Mouse (Mus musculus): ENCODE measurements at regions not wholly inside any gene's neighbourhood (a gene's known extent, or its start where the extent isn't known, plus 50 kb on each side); places are given as distances from the start of the nearest gene placed in this dataset.

GRCm38 (mm10) chr3:137142041-137142440 lies 198.8 kb upstream of the Emcn start:
- WGBS: 68% methylated on average over 3 of the region's 3 CpGs
- H3K9me3 ChIP-seq (ENCODE audit: control insufficient read depth, low read length): no peaks in the 10 kb centered on the region
- no peaks in the 10 kb centered on the region for H3K27me3 ChIP-seq (ENCODE audit: control insufficient read depth, insufficient read depth, low read length)
- H3K4me3 ChIP-seq (replicated peaks; ENCODE audit: low read depth, low read length): no peak overlapping the region
- H3K9ac ChIP-seq (replicated peaks; ENCODE audit: low read length): no peak overlapping the region
- H3K36me3 ChIP-seq (ENCODE audit: control insufficient read depth, insufficient read depth, low read length): no peaks in the 10 kb centered on the region
- H3K4me2 ChIP-seq (ENCODE audit: low read length): no peak overlapping the region
- no peaks in the 10 kb centered on the region for H3K4me1 ChIP-seq (ENCODE audit: control insufficient read depth, insufficient read depth, low read length)
- ATAC-seq (ENCODE audit: low FRiP score, low TSS enrichment): no peak
- no peak for DNase-seq
- no peak overlapping the region for H3K27ac ChIP-seq (replicated peaks; ENCODE audit: low read depth, low read length)

DNA sequence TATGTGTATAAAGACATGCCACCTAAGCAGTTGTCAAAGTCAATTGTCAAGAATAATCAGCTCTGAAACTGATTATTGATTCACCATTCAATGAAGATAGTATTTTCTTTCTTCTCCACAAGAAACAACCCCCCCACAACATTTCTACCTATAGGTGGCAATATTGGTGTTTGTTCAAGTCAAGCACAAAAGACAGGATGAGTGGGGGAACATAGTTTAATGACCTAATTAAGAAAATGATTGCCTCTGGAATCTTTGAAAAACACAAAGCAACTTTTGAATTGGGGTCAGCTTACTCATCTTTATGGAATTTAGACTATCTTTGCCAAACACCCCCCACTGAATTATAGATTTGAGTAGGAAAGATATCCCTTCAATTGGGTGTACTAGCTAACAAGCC lies 194.8 kb upstream of the Emcn start:
- no peaks in the 10 kb centered on the region for H3K9me3 ChIP-seq (ENCODE audit: control insufficient read depth, low read length)
- DNase-seq (no peak), ATAC-seq (ENCODE audit: low FRiP score, low TSS enrichment) (no peak)
- H3K36me3 ChIP-seq (ENCODE audit: control insufficient read depth, insufficient read depth, low read length): no peaks in the 10 kb centered on the region
- no peak overlapping the region for H3K4me2 ChIP-seq (ENCODE audit: low read length)
- no peaks in the 10 kb centered on the region for H3K27me3 ChIP-seq (ENCODE audit: control insufficient read depth, insufficient read depth, low read length)
- no peak overlapping the region for H3K27ac ChIP-seq (replicated peaks; ENCODE audit: low read depth, low read length)
- no peak overlapping the region for H3K9ac ChIP-seq (replicated peaks; ENCODE audit: low read length)
- no peaks in the 10 kb centered on the region for H3K4me1 ChIP-seq (ENCODE audit: control insufficient read depth, insufficient read depth, low read length)
- H3K4me3 ChIP-seq (replicated peaks; ENCODE audit: low read depth, low read length): no peak overlapping the region

DNA sequence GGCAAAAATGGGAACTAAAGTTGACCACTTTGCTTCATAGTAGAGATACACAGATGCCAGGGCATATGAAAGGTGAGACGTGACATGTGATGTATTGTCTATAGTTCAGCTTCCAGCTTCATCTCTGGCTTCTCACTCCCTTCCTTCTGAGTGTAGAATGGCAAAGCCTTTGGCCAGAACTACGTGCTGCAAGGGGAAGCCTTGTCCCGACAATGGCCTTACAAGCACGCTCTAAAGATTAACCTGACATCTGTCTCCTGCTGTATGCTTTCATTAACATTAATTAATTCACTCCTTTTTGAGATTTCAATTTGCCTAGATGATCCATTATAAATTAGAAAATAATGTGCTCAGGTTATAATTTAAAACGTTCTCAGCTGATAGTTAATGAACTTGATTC lies 193.5 kb upstream of the Emcn start:
- Histone ChIP-seq H3K9ac (replicated peaks; ENCODE audit: low read length) (no peak overlapping the region), H3K36me3 (ENCODE audit: control insufficient read depth, insufficient read depth, low read length) (no peaks in the 10 kb centered on the region), H3K9me3 (ENCODE audit: control insufficient read depth, low read length) (no peaks in the 10 kb centered on the region), H3K4me2 (ENCODE audit: low read length) (no peak overlapping the region), H3K4me3 (replicated peaks; ENCODE audit: low read depth, low read length) (no peak overlapping the region), H3K4me1 (ENCODE audit: control insufficient read depth, insufficient read depth, low read length) (no peaks in the 10 kb centered on the region), H3K27ac (replicated peaks; ENCODE audit: low read depth, low read length) (no peak overlapping the region), H3K27me3 (ENCODE audit: control insufficient read depth, insufficient read depth, low read length) (no peaks in the 10 kb centered on the region)
- 0 out of 2 replicates have a peak, but pooled peaks have one; percentile 24 for ATAC-seq (ENCODE audit: low FRiP score, low TSS enrichment)
- 23% methylated on average over 5 of the region's 5 CpGs for WGBS
- no peak for DNase-seq

DNA sequence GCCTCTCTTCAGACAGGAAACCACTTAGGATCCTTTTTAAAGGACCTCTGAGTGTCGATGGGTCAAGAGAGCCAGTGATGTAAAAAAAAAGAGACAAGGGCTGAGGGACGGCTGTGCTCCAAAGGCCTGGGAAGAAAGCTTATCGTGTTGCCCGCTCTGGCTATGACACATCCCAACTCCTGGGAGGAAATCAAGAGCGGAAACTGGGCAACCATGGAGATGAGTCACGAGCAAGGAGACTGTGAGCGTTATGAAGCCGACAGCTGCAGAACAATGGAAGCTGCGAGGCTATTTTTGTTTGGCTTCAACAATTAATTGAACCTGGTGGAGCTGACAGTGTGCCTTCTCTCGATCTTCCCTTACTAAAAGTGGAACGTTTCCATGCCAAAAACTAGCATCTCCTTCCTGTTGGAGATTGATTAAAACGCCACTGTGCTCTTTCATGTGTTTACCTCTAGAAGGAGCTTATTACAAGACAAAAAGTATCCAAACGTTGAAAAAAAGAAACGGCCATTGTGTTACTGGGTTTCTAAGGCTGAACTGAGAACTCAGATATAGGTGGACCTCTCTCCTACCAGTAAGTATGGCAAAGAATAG lies 190.4 kb upstream of the Emcn start:
- 66% methylated on average over 14 of the region's 14 CpGs for WGBS
- no peak for ATAC-seq (ENCODE audit: low FRiP score, low TSS enrichment)

GRCm38 (mm10) chr3:137151431-137151830 lies 189.4 kb upstream of the Emcn start:
- DNase-seq (no peak), ATAC-seq (ENCODE audit: low FRiP score, low TSS enrichment) (no peak)
- H3K36me3 ChIP-seq (ENCODE audit: control insufficient read depth, insufficient read depth, low read length): no peaks in the 10 kb centered on the region
- H3K27me3 ChIP-seq (ENCODE audit: control insufficient read depth, insufficient read depth, low read length): no peaks in the 10 kb centered on the region
- H3K9me3 ChIP-seq (ENCODE audit: control insufficient read depth, low read length): no peaks in the 10 kb centered on the region
- 95% methylated on average over 1 of the region's 1 CpGs for WGBS
- no peak overlapping the region for H3K9ac ChIP-seq (replicated peaks; ENCODE audit: low read length)
- no peak overlapping the region for H3K4me3 ChIP-seq (replicated peaks; ENCODE audit: low read depth, low read length)
- H3K4me1 ChIP-seq (ENCODE audit: control insufficient read depth, insufficient read depth, low read length): peaks cover 24% of the 10 kb centered on the region
- no peak overlapping the region for H3K27ac ChIP-seq (replicated peaks; ENCODE audit: low read depth, low read length)
- H3K4me2 ChIP-seq (ENCODE audit: low read length): no peak overlapping the region

More for the DNA sequence above, 190.4 kb upstream of the Emcn start:
- Histone ChIP-seq H3K4me1 (ENCODE audit: control insufficient read depth, insufficient read depth, low read length) (peaks cover 19% of the 10 kb centered on the region), H3K9ac (replicated peaks; ENCODE audit: low read length) (no peak overlapping the region), H3K36me3 (ENCODE audit: control insufficient read depth, insufficient read depth, low read length) (no peaks in the 10 kb centered on the region), H3K27ac (replicated peaks; ENCODE audit: low read depth, low read length) (no peak overlapping the region), H3K27me3 (ENCODE audit: control insufficient read depth, insufficient read depth, low read length) (no peaks in the 10 kb centered on the region), H3K4me3 (replicated peaks; ENCODE audit: low read depth, low read length) (no peak overlapping the region), H3K9me3 (ENCODE audit: control insufficient read depth, low read length) (no peaks in the 10 kb centered on the region), H3K4me2 (ENCODE audit: low read length) (no peak overlapping the region)
- no peak for DNase-seq

DNA sequence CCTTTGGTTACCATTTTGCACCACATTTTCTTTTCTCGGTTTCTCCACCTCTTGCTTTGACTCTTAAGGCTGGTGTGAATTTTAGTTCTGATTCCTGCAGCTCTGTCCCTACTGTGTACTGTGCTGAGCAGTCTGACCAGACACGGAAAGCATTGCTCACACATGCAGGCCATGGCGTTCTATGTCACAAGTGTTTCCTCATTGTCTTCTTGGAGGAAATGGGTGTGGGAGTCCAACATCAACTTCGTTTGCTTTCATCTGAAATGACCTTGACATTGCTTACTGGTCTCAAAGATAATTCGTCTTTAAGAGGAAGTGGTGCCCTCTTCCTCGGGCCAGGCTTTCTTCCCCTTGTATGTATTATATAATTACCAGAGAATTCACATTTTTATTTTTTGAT lies 187.6 kb upstream of the Emcn start:
- Histone ChIP-seq H3K36me3 (ENCODE audit: control insufficient read depth, insufficient read depth, low read length) (no peaks in the 10 kb centered on the region), H3K4me2 (ENCODE audit: low read length) (no peak overlapping the region), H3K27ac (replicated peaks; ENCODE audit: low read depth, low read length) (no peak overlapping the region), H3K4me3 (replicated peaks; ENCODE audit: low read depth, low read length) (no peak overlapping the region), H3K9me3 (ENCODE audit: control insufficient read depth, low read length) (no peaks in the 10 kb centered on the region), H3K4me1 (ENCODE audit: control insufficient read depth, insufficient read depth, low read length) (peaks cover 25% of the 10 kb centered on the region), H3K9ac (replicated peaks; ENCODE audit: low read length) (no peak overlapping the region), H3K27me3 (ENCODE audit: control insufficient read depth, insufficient read depth, low read length) (no peaks in the 10 kb centered on the region)
- no peak for DNase-seq
- no peak for ATAC-seq (ENCODE audit: low FRiP score, low TSS enrichment)
- WGBS: 87% methylated on average over 6 of the region's 6 CpGs

GRCm38 (mm10) chr3:137154200-137155042 lies 186.4 kb upstream of the Emcn start:
- H3K4me2 ChIP-seq (ENCODE audit: low read length): no peak overlapping the region
- 29% methylated on average over 9 of the region's 9 CpGs for WGBS
- DNase-seq: peak; percentile 43
- H3K9me3 ChIP-seq (ENCODE audit: control insufficient read depth, low read length): no peaks in the 10 kb centered on the region
- peaks cover 25% of the 10 kb centered on the region for H3K4me1 ChIP-seq (ENCODE audit: control insufficient read depth, insufficient read depth, low read length)
- peak overlapping the region; percentile 52; the same call in 1 of the 2 replicates for H3K27ac ChIP-seq (replicated peaks; ENCODE audit: low read depth, low read length)
- no peaks in the 10 kb centered on the region for H3K27me3 ChIP-seq (ENCODE audit: control insufficient read depth, insufficient read depth, low read length)
- H3K36me3 ChIP-seq (ENCODE audit: control insufficient read depth, insufficient read depth, low read length): no peaks in the 10 kb centered on the region
- no peak for ATAC-seq (ENCODE audit: low FRiP score, low TSS enrichment)
- H3K4me3 ChIP-seq (replicated peaks; ENCODE audit: low read depth, low read length): no peak overlapping the region
- no peak overlapping the region for H3K9ac ChIP-seq (replicated peaks; ENCODE audit: low read length)

DNA sequence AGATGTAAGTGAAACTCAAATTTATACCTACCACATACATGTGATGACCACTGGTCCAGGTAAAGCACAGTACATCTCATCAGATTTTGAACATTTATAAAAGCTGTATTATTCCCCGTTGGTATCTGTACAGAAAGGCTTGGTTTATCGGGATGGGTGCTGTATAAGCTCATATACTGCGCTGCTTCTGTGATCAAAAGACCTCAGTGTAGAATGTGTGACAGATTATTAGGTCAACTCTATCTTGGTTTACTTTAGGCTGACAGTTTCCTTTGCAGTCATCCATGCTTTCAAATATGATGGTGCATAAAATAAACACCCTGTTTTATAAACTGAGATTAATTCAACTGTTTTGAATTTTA lies 185.8 kb upstream of the Emcn start:
- ATAC-seq (ENCODE audit: low FRiP score, low TSS enrichment) (no peak), DNase-seq (no peak)
- Histone ChIP-seq H3K9ac (replicated peaks; ENCODE audit: low read length) (no peak overlapping the region), H3K4me1 (ENCODE audit: control insufficient read depth, insufficient read depth, low read length) (peaks cover 25% of the 10 kb centered on the region), H3K27me3 (ENCODE audit: control insufficient read depth, insufficient read depth, low read length) (no peaks in the 10 kb centered on the region), H3K4me2 (ENCODE audit: low read length) (no peak overlapping the region), H3K27ac (replicated peaks; ENCODE audit: low read depth, low read length) (no peak overlapping the region), H3K9me3 (ENCODE audit: control insufficient read depth, low read length) (no peaks in the 10 kb centered on the region), H3K4me3 (replicated peaks; ENCODE audit: low read depth, low read length) (no peak overlapping the region), H3K36me3 (ENCODE audit: control insufficient read depth, insufficient read depth, low read length) (no peaks in the 10 kb centered on the region)
- WGBS: 70% methylated on average over 3 of the region's 3 CpGs
